Mouse (Mus musculus) hindbrain, embryonic 12.5 days (tissue): ENCODE measurements around the gene Prpf19. TPM values are rescaled to one million over a fixed set of nuclear protein-coding genes. Genes with fewer than 3 reads are reported as not detected.
A peak's percentile ranks its signal among the peaks of the same experiment; 100 is the strongest.

Experiments used
- ATAC-seq: fragments of 200-750 bp; cut with Nextera tagmentation; 2 replicates; pipeline ENCODE4 v1.8.0; 2017; ENCODE audit warnings: moderate TSS enrichment; ENCODE audit not compliant: low FRiP score
- H3K27ac ChIP-seq: fragments of 300-500 bp; sonication (generic); 2 replicates; pipeline ENCODE4 v1.5.1; 2016; ENCODE audit warnings: mild to moderate bottlenecking
- H3K27me3 ChIP-seq: fragments of 300-500 bp; sonication (generic); 2 replicates; pipeline ENCODE4 v1.6.1; 2016; ENCODE audit warnings: mild to moderate bottlenecking
- H3K36me3 ChIP-seq: fragments of 300-500 bp; sonication (generic); 2 replicates; pipeline ENCODE4 v1.6.1; 2016; ENCODE audit warnings: mild to moderate bottlenecking
- H3K4me1 ChIP-seq: fragments of 300-500 bp; sonication (generic); 2 replicates; pipeline ENCODE4 v1.6.1; 2016
- H3K4me2 ChIP-seq: fragments of 300-500 bp; sonication (generic); replicated peaks from 2 replicates; pipeline ENCODE4 v1.6.1; 2016; ENCODE audit warnings: mild to moderate bottlenecking
- H3K4me3 ChIP-seq: fragments of 300-500 bp; sonication (generic); 2 replicates; pipeline ENCODE4 v1.5.1; 2016; ENCODE audit warnings: mild to moderate bottlenecking
- H3K9ac ChIP-seq: fragments of 300-500 bp; sonication (generic); 2 replicates; pipeline ENCODE4 v1.6.1; 2016; ENCODE audit warnings: mild to moderate bottlenecking, moderate library complexity
- H3K9me3 ChIP-seq: fragments of 300-500 bp; sonication (generic); replicated peaks from 2 replicates; pipeline ENCODE4 v1.6.1; 2016; ENCODE audit warnings: mild to moderate bottlenecking
- WGBS: fragments of 180-500 bp; shearing (Covaris S2); methylation state at CpG from one replicate; pipeline ENCODE4 v1.1.7; 2016; 5-methylcytosine and 5-hydroxymethylcytosine counted together
- polyA plus RNA-seq: library from polyadenylated mRNA; unstranded; fragments of >200 nt; fragmentation: Nextera tagmentation; extraction: Ambion mirVana; gene quantifications from 2 replicates; pipeline ENCODE4 v1.2.1, GENCODE M21; 2016

Gene Prpf19
- polyA plus RNA-seq, 1 experiment from 2014 or later: 37.7 TPM

GRCm38 (mm10) chr19:10869886-10870527 lies 25.0 kb upstream of the Prpf19 start, which contains the start of gene Tmem132a:
TSS of gene Tmem132a (minus strand) at chr19:10869940.
- H3K36me3 ChIP-seq: peaks cover 62% of the 10 kb centered on the region
- peak within 1 kb of the TSS; percentile 95 for H3K27ac ChIP-seq
- H3K4me1 ChIP-seq: peaks cover 32% of the 10 kb centered on the region
- H3K4me2 ChIP-seq: peak within 1 kb of the TSS; percentile 89
- peak within 1 kb of the TSS; percentile 96 for H3K9ac ChIP-seq
- WGBS: 1% methylated on average over 8 of the region's 8 CpGs
- peak; percentile 35 for ATAC-seq
- peak within 1 kb of the TSS; percentile 83 for H3K4me3 ChIP-seq
- H3K27me3 ChIP-seq: no peaks in the 10 kb centered on the region
- no peaks in the 10 kb centered on the region for H3K9me3 ChIP-seq

- no peak for ATAC-seq
- H3K36me3 ChIP-seq: peaks cover 55% of the 10 kb centered on the region
- no peak overlapping the region for H3K4me3 ChIP-seq
- H3K9me3 ChIP-seq: no peaks in the 10 kb centered on the region
- no peaks in the 10 kb centered on the region for H3K27me3 ChIP-seq
- no peak overlapping the region for H3K4me2 ChIP-seq
- H3K27ac ChIP-seq: no peak overlapping the region
- 0 out of 2 replicates have a peak overlapping the region, but pooled peaks have one; percentile 13 for H3K9ac ChIP-seq
- WGBS: 95% methylated on average over 3 of the region's 3 CpGs
- H3K4me1 ChIP-seq: peaks cover 32% of the 10 kb centered on the region
These were observed 24.4 kb upstream of the Prpf19 start for GRCm38 (mm10) chr19:10870676-10871075.

- no peak overlapping the region for H3K4me2 ChIP-seq
- H3K9ac ChIP-seq: 0 out of 2 replicates have a peak overlapping the region, but pooled peaks have one; percentile 13
- H3K4me1 ChIP-seq: peaks cover 32% of the 10 kb centered on the region
- H3K9me3 ChIP-seq: no peaks in the 10 kb centered on the region
- no peak overlapping the region for H3K27ac ChIP-seq
- peaks cover 47% of the 10 kb centered on the region for H3K36me3 ChIP-seq
- ATAC-seq: no peak
- WGBS: 72% methylated on average over 14 of the region's 14 CpGs
- H3K4me3 ChIP-seq: no peak overlapping the region
- H3K27me3 ChIP-seq: no peaks in the 10 kb centered on the region
These were observed 23.6 kb upstream of the Prpf19 start for GRCm38 (mm10) chr19:10871328-10871961.

GRCm38 (mm10) chr19:10878201-10878837 lies 16.7 kb upstream of the Prpf19 start:
- Histone ChIP-seq H3K9me3 (no peaks in the 10 kb centered on the region), H3K9ac (no peak overlapping the region; the same call in 1 of the 2 replicates), H3K4me3 (no peak overlapping the region), H3K4me1 (peaks cover 17% of the 10 kb centered on the region), H3K36me3 (peaks cover 15% of the 10 kb centered on the region), H3K27me3 (no peaks in the 10 kb centered on the region), H3K4me2 (no peak overlapping the region), H3K27ac (no peak overlapping the region)
- WGBS: 93% methylated on average over 7 of the region's 7 CpGs
- ATAC-seq: no peak

- H3K9me3 ChIP-seq: peaks cover 4% of the 10 kb centered on the region; the same call in 1 of the 2 replicates
- peak overlapping the region; percentile 86 for H3K4me2 ChIP-seq
- ATAC-seq: 0 out of 2 replicates have a peak, but pooled peaks have one; percentile 0
- H3K9ac ChIP-seq: peak overlapping the region; percentile 73
- H3K27me3 ChIP-seq: no peaks in the 10 kb centered on the region
- peaks cover 4% of the 10 kb centered on the region; the same call in 1 of the 2 replicates for H3K36me3 ChIP-seq
- WGBS: 50% methylated on average over 6 of the region's 7 CpGs
- peak overlapping the region; percentile 97 for H3K27ac ChIP-seq
- peaks cover 17% of the 10 kb centered on the region for H3K4me1 ChIP-seq
- peak overlapping the region; percentile 58 for H3K4me3 ChIP-seq
These were observed 14.7 kb upstream of the Prpf19 start for GRCm38 (mm10) chr19:10880085-10880974.

GRCm38 (mm10) chr19:10880975-10881425 lies 14.0 kb upstream of the Prpf19 start:
- Histone ChIP-seq H3K27ac (peak overlapping the region; percentile 97), H3K36me3 (peaks cover 4% of the 10 kb centered on the region; the same call in 1 of the 2 replicates)
- ATAC-seq: no peak; the same call in 1 of the 2 replicates

GRCm38 (mm10) chr19:10881426-10882154 lies 13.4 kb upstream of the Prpf19 start, which contains the start of gene Tmem109:
TSS of gene Tmem109 (minus strand) at chr19:10882001.
- peak; percentile 95 for ATAC-seq
- peak within 1 kb of the TSS; percentile 73 for H3K9ac ChIP-seq
- H3K4me2 ChIP-seq: peak within 1 kb of the TSS; percentile 86
- H3K9me3 ChIP-seq: peaks cover 4% of the 10 kb centered on the region; the same call in 1 of the 2 replicates
- H3K4me1 ChIP-seq: peaks cover 17% of the 10 kb centered on the region
- WGBS: under 1% methylated on average over 49 of the region's 49 CpGs
- peaks cover 4% of the 10 kb centered on the region; the same call in 1 of the 2 replicates for H3K36me3 ChIP-seq
- H3K27me3 ChIP-seq: no peaks in the 10 kb centered on the region
- H3K4me3 ChIP-seq: peak within 1 kb of the TSS; percentile 58
- H3K27ac ChIP-seq: peak within 1 kb of the TSS; percentile 97

More at GRCm38 (mm10) chr19:10880975-10881425, 14.0 kb upstream of the Prpf19 start:
- Histone ChIP-seq H3K9ac (peak overlapping the region; percentile 73), H3K9me3 (peaks cover 4% of the 10 kb centered on the region; the same call in 1 of the 2 replicates), H3K4me2 (peak overlapping the region; percentile 86), H3K4me1 (peaks cover 17% of the 10 kb centered on the region), H3K27me3 (no peaks in the 10 kb centered on the region), H3K4me3 (peak overlapping the region; percentile 58)
- WGBS: 2% methylated on average over 14 of the region's 14 CpGs

- Histone ChIP-seq H3K27me3 (peaks cover 2% of the 10 kb centered on the region; the same call in 1 of the 2 replicates), H3K4me3 (no peak overlapping the region), H3K27ac (no peak overlapping the region), H3K9me3 (no peaks in the 10 kb centered on the region), H3K4me1 (peaks cover 15% of the 10 kb centered on the region), H3K9ac (no peak overlapping the region), H3K4me2 (no peak overlapping the region), H3K36me3 (no peaks in the 10 kb centered on the region)
- WGBS: 90% methylated on average over 3 of the region's 3 CpGs
- ATAC-seq: no peak
These were observed 2.8 kb upstream of the Prpf19 start for GRCm38 (mm10) chr19:10892201-10892600.

GRCm38 (mm10) chr19:10895708-10896107 lies 677 bp downstream of the Prpf19 start:
- Histone ChIP-seq H3K9ac (peak overlapping the region; percentile 80), H3K27ac (peak overlapping the region; percentile 87), H3K36me3 (peaks cover 27% of the 10 kb centered on the region), H3K9me3 (no peaks in the 10 kb centered on the region), H3K4me3 (peak overlapping the region; percentile 90), H3K4me2 (peak overlapping the region; percentile 93), H3K4me1 (peaks cover 15% of the 10 kb centered on the region), H3K27me3 (peaks cover 2% of the 10 kb centered on the region; the same call in 1 of the 2 replicates)
- 2% methylated on average over 16 of the region's 16 CpGs for WGBS
- peak; percentile 26 for ATAC-seq

GRCm38 (mm10) chr19:10896849-10897248 lies 1.8 kb downstream of the Prpf19 start:
- Histone ChIP-seq H3K9ac (peak overlapping the region; percentile 80; the same call in 1 of the 2 replicates), H3K27ac (no peak overlapping the region), H3K9me3 (no peaks in the 10 kb centered on the region), H3K36me3 (peaks cover 38% of the 10 kb centered on the region), H3K4me1 (peaks cover 15% of the 10 kb centered on the region), H3K4me2 (peak overlapping the region; percentile 93), H3K27me3 (no peaks in the 10 kb centered on the region), H3K4me3 (peak overlapping the region; percentile 90)
- WGBS: 89% methylated on average over 7 of the region's 7 CpGs
- ATAC-seq: no peak

GRCm38 (mm10) chr19:10897491-10897890 lies 2.5 kb downstream of the Prpf19 start:
- WGBS: 93% methylated on average over 8 of the region's 8 CpGs
- H3K27ac ChIP-seq: no peak overlapping the region
- H3K9ac ChIP-seq: no peak overlapping the region
- H3K27me3 ChIP-seq: no peaks in the 10 kb centered on the region
- H3K4me2 ChIP-seq: no peak overlapping the region
- H3K36me3 ChIP-seq: peaks cover 45% of the 10 kb centered on the region
- peaks cover 15% of the 10 kb centered on the region for H3K4me1 ChIP-seq
- no peaks in the 10 kb centered on the region for H3K9me3 ChIP-seq
- no peak for ATAC-seq
- H3K4me3 ChIP-seq: no peak overlapping the region
